Mouse (Mus musculus) neutrophil, adult 5-6 weeks (primary cell): ENCODE results near the gene Zfp600. TPM values are rescaled to one million over a fixed set of nuclear protein-coding genes. Genes with fewer than 3 reads are reported as not detected.
"Not testable (repeated sequence)": the region's sequence is repeated elsewhere in the genome, so short reads cannot be mapped to it uniquely, and the experiment has no call there.

Source experiments
- ATAC-seq: fragments of 151-379, 151-347 bp; 2 replicates; pipeline ENCODE4 v1.8.0; 2017; ENCODE audit warnings: mild to moderate bottlenecking, moderate TSS enrichment; ENCODE audit not compliant: insufficient number of reproducible peaks, poor library complexity, low FRiP score, severe bottlenecking; ENCODE audit errors: extremely low read depth
- total RNA-seq: library from RNA; stranded (forward); fragments of 200-1000 nt; gene quantifications from 2 replicates; pipeline ENCODE4 v1.2.3, GENCODE M21; 2017

Zfp600 gene
- total RNA-seq, result 0.61 and 1.0 TPM in 2 replicates

- ATAC-seq, result not testable (repeated sequence)
These were observed at the start of gene Zfp600 for GRCm38 (mm10) chr4:146156524-146156923. TSS of gene Zfp600 (plus strand) at chr4:146156824.

- ATAC-seq, result not testable (repeated sequence)
These were observed 6.3 kb downstream of the Zfp600 start for GRCm38 (mm10) chr4:146162893-146163292.

GRCm38 (mm10) chr4:146167202-146167832 is 10.7 kb downstream of the Zfp600 start:
- ATAC-seq, result not testable (repeated sequence)

GRCm38 (mm10) chr4:146167879-146168532 is 11.4 kb downstream of the Zfp600 start:
- not testable (repeated sequence) for ATAC-seq

GRCm38 (mm10) chr4:146168730-146169215 is 12.1 kb downstream of the Zfp600 start:
- peak; percentile 33; the same call in 1 of the 2 replicates for ATAC-seq

GRCm38 (mm10) chr4:146173378-146174226 is 17.0 kb downstream of the Zfp600 start:
- 0 out of 2 replicates have a peak, but pooled peaks have one; percentile 19 for ATAC-seq

DNA sequence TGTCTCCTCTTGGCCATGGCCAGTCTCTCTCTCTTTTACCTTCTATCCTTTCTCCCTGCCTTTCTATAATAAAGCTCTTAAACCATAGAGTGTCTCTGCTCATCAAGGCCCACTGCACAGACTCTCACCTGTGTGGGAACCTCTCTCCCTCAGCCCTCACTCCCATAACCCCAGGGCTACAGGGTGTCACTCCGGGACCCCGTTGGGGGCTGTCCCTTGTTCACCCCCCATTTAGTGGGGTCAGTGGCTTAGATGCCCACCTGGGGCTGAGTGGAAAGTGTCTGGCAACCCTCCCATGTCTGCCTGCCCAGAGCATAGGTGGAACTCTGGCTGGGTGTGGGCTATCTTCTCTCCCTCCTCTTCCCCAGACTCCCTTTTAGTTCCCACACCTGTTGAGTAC is 47.7 kb downstream of the Zfp600 start:
- not testable (repeated sequence) for ATAC-seq

DNA sequence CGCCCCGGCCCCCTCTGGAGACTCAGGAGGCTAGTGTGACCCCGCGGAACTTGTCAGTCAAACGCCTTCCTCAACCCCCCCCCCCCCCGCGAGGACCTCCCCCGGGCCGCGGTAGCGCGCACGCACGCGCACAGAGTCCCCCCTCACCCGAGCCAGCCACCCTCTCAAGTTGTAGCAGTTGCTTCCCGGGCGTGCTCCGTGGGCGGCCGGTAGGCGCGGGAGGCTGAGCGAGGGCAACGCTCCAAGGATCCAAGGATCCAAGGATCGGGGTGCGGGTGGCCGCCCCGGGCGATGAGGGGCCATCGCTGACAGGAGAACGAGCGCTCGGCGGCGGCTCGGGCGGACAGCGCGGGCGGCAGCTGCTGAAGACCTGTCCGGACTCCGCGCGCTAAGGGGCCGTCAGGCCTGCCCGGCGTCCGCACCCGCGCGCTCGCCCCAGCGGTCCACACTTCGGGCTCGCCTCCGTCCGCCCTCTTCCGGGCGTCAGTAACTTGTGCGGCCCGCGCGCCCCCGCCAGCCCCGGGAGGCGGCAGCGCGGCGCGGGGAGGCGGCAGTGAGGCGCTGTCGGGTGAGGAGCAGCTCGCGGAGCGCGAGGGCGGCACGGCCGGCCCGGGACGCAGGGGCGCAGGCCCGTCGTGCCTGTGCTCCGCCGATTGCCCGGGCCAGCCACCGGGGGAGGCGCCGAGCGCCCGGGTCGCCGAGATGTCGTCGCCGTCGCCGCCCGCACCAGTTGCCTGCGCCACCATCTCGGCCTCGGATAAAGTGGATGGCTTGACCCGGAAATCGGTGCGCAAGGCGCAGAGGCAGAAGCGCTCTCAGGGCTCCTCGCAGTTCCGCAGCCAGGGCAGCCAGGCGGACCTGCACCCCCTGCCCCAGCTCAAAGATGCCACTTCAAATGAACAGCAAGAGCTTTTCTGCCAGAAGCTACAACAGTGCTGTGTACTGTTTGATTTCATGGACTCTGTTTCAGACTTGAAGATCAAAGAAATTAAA is 82.9 kb downstream of the Zfp600 start:
- ATAC-seq, result not testable (repeated sequence)

- ATAC-seq, result not testable (repeated sequence)
These were observed 85.5 kb downstream of the Zfp600 start for GRCm38 (mm10) chr4:146242119-146242518.

Other genes starting within 250 kb of the Zfp600 start
- 1.9 and 2.2 TPM in 2 replicates for gene Zfp987, start 59.5 kb upstream of the Zfp600 start, total RNA-seq